Mouse (Mus musculus): ENCODE data around the gene Tekt4. TPM values are rescaled to one million over a fixed set of nuclear protein-coding genes. Genes with fewer than 3 reads are reported as not detected.

Tekt4 gene
- polyA plus RNA-seq, 1 experiment from 2014 or later: 1.9 TPM

Other genes starting within 250 kb of the Tekt4 start
- gene Gnptg, start 214.5 kb upstream of the Tekt4 start, polyA plus RNA-seq (2015; fragmentation: Nextera tagmentation; extraction: Ambion mirVana): 85.5 and 85.7 TPM in 2 replicates
- 66.2 and 69.2 TPM in 2 replicates for gene Tsr3, start 214.4 kb upstream of the Tekt4 start, polyA plus RNA-seq (2015; fragmentation: Nextera tagmentation; extraction: Ambion mirVana)
- gene Baiap3, start 198.3 kb upstream of the Tekt4 start, polyA plus RNA-seq (2015; fragmentation: Nextera tagmentation; extraction: Ambion mirVana): 7.2 and 10.1 TPM in 2 replicates
- gene Ube2i, start 180.0 kb upstream of the Tekt4 start, polyA plus RNA-seq (2015; fragmentation: Nextera tagmentation; extraction: Ambion mirVana): 680 and 683 TPM in 2 replicates
- gene Prss34, start 156.2 kb upstream of the Tekt4 start, polyA plus RNA-seq (2015; fragmentation: Nextera tagmentation; extraction: Ambion mirVana): 0.18 TPM in 1 of 2 replicates, not detected in the other
- gene Prss28, start 146.0 kb upstream of the Tekt4 start, polyA plus RNA-seq (2015; fragmentation: Nextera tagmentation; extraction: Ambion mirVana): not detected in 2 replicates
- gene Prss29, start 136.0 kb upstream of the Tekt4 start, polyA plus RNA-seq (2015; fragmentation: Nextera tagmentation; extraction: Ambion mirVana): not detected in 2 replicates
- not detected in 2 replicates for gene Tpsab1, start 109.1 kb upstream of the Tekt4 start, polyA plus RNA-seq (2015; fragmentation: Nextera tagmentation; extraction: Ambion mirVana)
- gene Tpsb2, start 88.3 kb upstream of the Tekt4 start, polyA plus RNA-seq (2015; fragmentation: Nextera tagmentation; extraction: Ambion mirVana): not detected in 2 replicates
- 0.77 and 0.94 TPM in 2 replicates for gene Tpsg1, start 85.3 kb upstream of the Tekt4 start, polyA plus RNA-seq (2015; fragmentation: Nextera tagmentation; extraction: Ambion mirVana)
- gene Cacna1h, start 20.8 kb upstream of the Tekt4 start, polyA plus RNA-seq (2015; fragmentation: Nextera tagmentation; extraction: Ambion mirVana): 13.8 and 15.8 TPM in 2 replicates
- 0.11 and 0.29 TPM in 2 replicates for gene Sstr5, start 42.7 kb downstream of the Tekt4 start, polyA plus RNA-seq (2015; fragmentation: Nextera tagmentation; extraction: Ambion mirVana)
- 24.0 and 26.9 TPM in 2 replicates for gene Sox8, start 116.1 kb downstream of the Tekt4 start, polyA plus RNA-seq (2015; fragmentation: Nextera tagmentation; extraction: Ambion mirVana)
- 17.0 and 18.1 TPM in 2 replicates for gene Lmf1, start 124.5 kb downstream of the Tekt4 start, polyA plus RNA-seq (2015; fragmentation: Nextera tagmentation; extraction: Ambion mirVana)

All from forebrain, embryonic 15.5 days (tissue).